Mouse (Mus musculus) brain, embryonic 14.5 days (tissue): ENCODE results near the gene Ints14.

Source experiments
- CTCF ChIP-seq: fragments of 200-500 bp; IDR thresholded peaks from 2 replicates; pipeline ENCODE4 v1.5.1; 2012; ENCODE audit warnings: inconsistent platforms, mild to moderate bottlenecking, moderate library complexity, borderline replicate concordance; ENCODE audit not compliant: insufficient read depth, insufficient read length; ENCODE audit errors: extremely low read depth
- POLR2A ChIP-seq: fragments of 200-500 bp; IDR thresholded peaks from 2 replicates; pipeline ENCODE4 v1.6.1; 2012; ENCODE audit warnings: mild to moderate bottlenecking, inconsistent platforms, borderline replicate concordance; ENCODE audit not compliant: poor library complexity, insufficient read depth, insufficient read length, severe bottlenecking; ENCODE audit errors: extremely low read depth

- no peak for TF ChIP-seq CTCF
- TF ChIP-seq POLR2A: no peak
Measured at GRCm38 (mm10) chr9:64947483-64948095, 13.1 kb upstream of the Ints14 start.
